Mouse (Mus musculus) liver, embryonic 14.5 days (tissue): ENCODE measurements around the gene Gm11634.
"Not testable (repeated sequence)": the region's sequence is repeated elsewhere in the genome, so short reads cannot be mapped to it uniquely, and the experiment has no call there.

ENCODE experiments used
- CTCF ChIP-seq: IDR thresholded peaks from 2 replicates; pipeline ENCODE4 v1.5.1; 2016; ENCODE audit warnings: antibody characterized with exemption, low read depth, control low read depth
- EP300 ChIP-seq: IDR thresholded peaks from 2 replicates; pipeline ENCODE4 v1.6.1; 2016; ENCODE audit warnings: antibody characterized with exemption, low read depth

DNA sequence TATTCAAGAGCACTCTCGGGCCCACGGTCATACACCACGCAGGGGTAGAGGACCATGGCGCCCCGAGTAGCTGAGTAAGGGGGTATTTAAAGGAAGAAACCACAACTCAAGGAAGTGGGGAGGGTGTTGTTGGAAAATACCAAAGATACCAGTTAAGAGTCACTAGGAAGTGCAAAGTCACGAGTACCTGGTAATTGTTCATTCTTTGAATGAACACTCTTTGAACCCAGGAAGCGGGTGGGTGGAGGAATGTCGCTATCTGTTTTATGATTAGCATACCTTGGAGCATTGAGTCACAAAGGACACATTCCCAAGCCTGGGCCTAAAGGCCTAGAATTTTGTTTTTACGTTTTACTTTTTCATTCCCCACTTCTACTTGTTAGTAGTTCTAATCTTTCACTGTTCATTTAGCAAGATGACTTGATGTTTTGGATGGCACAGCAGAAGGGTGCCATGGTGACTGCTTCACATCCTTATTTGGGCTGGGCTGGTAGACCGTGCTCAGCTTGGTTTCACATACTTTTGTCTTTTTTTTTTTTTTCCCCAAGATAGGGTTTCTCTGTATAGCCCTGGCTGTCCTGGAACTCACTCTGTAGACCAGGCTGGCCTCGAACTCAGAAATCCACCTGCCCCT, 21.1 kb upstream of the Gm11634 start:
- not testable (repeated sequence) for TF ChIP-seq CTCF, EP300
